Mouse (Mus musculus) midbrain, postnatal 0 days (tissue): ENCODE measurements at regions not wholly inside any gene's neighbourhood (a gene's known extent, or its start where the extent isn't known, plus 50 kb on each side); places are given as distances from the start of the nearest gene placed in this dataset.

Experiments used
- ATAC-seq: fragments of 200-750 bp; cut with Nextera tagmentation; 2 replicates; pipeline ENCODE4 v1.8.0; 2017; ENCODE audit warnings: moderate number of reproducible peaks, mild to moderate bottlenecking, moderate TSS enrichment, moderate library complexity; ENCODE audit not compliant: low FRiP score
- DNase-seq: peaks from one replicate; pipeline ENCODE4 v3.0.0-alpha.2; 2015; ENCODE audit warnings: low spot score
- H3K27ac ChIP-seq: fragments of 300-500 bp; sonication (generic); 2 replicates; pipeline ENCODE4 v1.5.1; 2014; ENCODE audit warnings: low read depth, mild to moderate bottlenecking, low read length, mixed read lengths
- H3K27me3 ChIP-seq: fragments of 300-500 bp; sonication (generic); 2 replicates; pipeline ENCODE4 v1.6.1; 2014; ENCODE audit warnings: low read length, control low read depth, mixed read lengths; ENCODE audit not compliant: insufficient read depth
- H3K36me3 ChIP-seq: fragments of 300-500 bp; sonication (generic); 2 replicates; pipeline ENCODE4 v1.6.1; 2014; ENCODE audit warnings: low read length, control low read depth, mixed read lengths; ENCODE audit not compliant: insufficient read depth
- H3K4me1 ChIP-seq: fragments of 300-500 bp; sonication (generic); 2 replicates; pipeline ENCODE4 v1.6.1; 2014; ENCODE audit warnings: mild to moderate bottlenecking, control low read depth, antibody characterized with exemption, low read length, mixed read lengths; ENCODE audit not compliant: insufficient read depth
- H3K4me2 ChIP-seq: fragments of 300-500 bp; sonication (generic); 2 replicates; pipeline ENCODE4 v1.6.1; 2014; ENCODE audit warnings: low read depth, mild to moderate bottlenecking, low read length, mixed read lengths; ENCODE audit not compliant: poor library complexity, severe bottlenecking
- H3K4me3 ChIP-seq: fragments of 300-500 bp; sonication (generic); 2 replicates; pipeline ENCODE4 v1.5.1; 2014; ENCODE audit warnings: low read depth, mild to moderate bottlenecking, low read length, moderate library complexity
- H3K9ac ChIP-seq: fragments of 300-500 bp; sonication (generic); replicated peaks from 2 replicates; pipeline ENCODE4 v1.6.1; 2014; ENCODE audit warnings: mild to moderate bottlenecking, low read length, moderate library complexity, mixed read lengths; ENCODE audit not compliant: poor library complexity, severe bottlenecking
- H3K9me3 ChIP-seq: fragments of 300-500 bp; sonication (generic); 2 replicates; pipeline ENCODE4 v1.6.1; 2016; ENCODE audit warnings: low read length, control low read depth
- CTCF ChIP-seq: IDR thresholded peaks from 2 replicates; pipeline ENCODE4 v1.5.1; 2016; ENCODE audit warnings: antibody characterized with exemption, mild to moderate bottlenecking
- WGBS: fragments of 180-500 bp; shearing (Covaris S2); extraction: QIAGEN DNeasy Blood & Tissue Kit; methylation state at CpG from one replicate; pipeline ENCODE4 v1.1.7; 2014; 5-methylcytosine and 5-hydroxymethylcytosine counted together

- Histone ChIP-seq H3K9ac (no peak overlapping the region), H3K27me3 (no peaks in the 10 kb centered on the region), H3K4me2 (no peak overlapping the region), H3K4me1 (no peaks in the 10 kb centered on the region), H3K36me3 (no peaks in the 10 kb centered on the region), H3K4me3 (no peak overlapping the region), H3K9me3 (no peaks in the 10 kb centered on the region), H3K27ac (no peak overlapping the region)
- DNase-seq (no peak), ATAC-seq (no peak)
- 43% methylated on average over 1 of the region's 1 CpGs for WGBS
- TF ChIP-seq CTCF, result no peak
Observed at GRCm38 (mm10) chr14:110276192-110276591, 478.8 kb downstream of the Slitrk6 start.

- WGBS, result 79% methylated on average over 2 of the region's 2 CpGs
- Histone ChIP-seq H3K36me3 (no peaks in the 10 kb centered on the region), H3K9me3 (no peaks in the 10 kb centered on the region), H3K4me1 (no peaks in the 10 kb centered on the region), H3K27ac (no peak overlapping the region), H3K4me2 (no peak overlapping the region), H3K27me3 (no peaks in the 10 kb centered on the region), H3K9ac (no peak overlapping the region), H3K4me3 (no peak overlapping the region)
- DNase-seq (no peak), ATAC-seq (no peak)
- TF ChIP-seq CTCF, result no peak
Observed at GRCm38 (mm10) chr14:110271270-110271669, 483.7 kb downstream of the Slitrk6 start.

- no peak for ATAC-seq
- no peak for TF ChIP-seq CTCF
- Histone ChIP-seq H3K36me3 (no peaks in the 10 kb centered on the region), H3K4me2 (no peak overlapping the region), H3K4me1 (no peaks in the 10 kb centered on the region), H3K9me3 (no peaks in the 10 kb centered on the region), H3K27ac (no peak overlapping the region), H3K27me3 (no peaks in the 10 kb centered on the region), H3K9ac (no peak overlapping the region), H3K4me3 (no peak overlapping the region)
- 88% methylated on average over 1 of the region's 1 CpGs for WGBS
- DNase-seq, result no peak
Observed at GRCm38 (mm10) chr14:110244466-110244865, 510.5 kb downstream of the Slitrk6 start.

- TF ChIP-seq CTCF, result no peak
- WGBS, result 91% methylated on average over 2 of the region's 2 CpGs
- H3K27me3 ChIP-seq, result no peaks in the 10 kb centered on the region
- no peaks in the 10 kb centered on the region for H3K4me1 ChIP-seq
- no peak for ATAC-seq
- no peak overlapping the region for H3K27ac ChIP-seq
- H3K4me2 ChIP-seq, result no peak overlapping the region
- H3K9ac ChIP-seq, result no peak overlapping the region
- no peaks in the 10 kb centered on the region for H3K9me3 ChIP-seq
- no peak for DNase-seq
- no peak overlapping the region for H3K4me3 ChIP-seq
- no peaks in the 10 kb centered on the region for H3K36me3 ChIP-seq
Observed at GRCm38 (mm10) chr14:110243549-110243948, 511.4 kb downstream of the Slitrk6 start.

GRCm38 (mm10) chr14:110238800-110239199 is 516.1 kb downstream of the Slitrk6 start:
- TF ChIP-seq CTCF, result no peak
- no peak for ATAC-seq
- WGBS, result 70% methylated on average over 2 of the region's 2 CpGs
- Histone ChIP-seq H3K4me3 (no peak overlapping the region), H3K4me2 (no peak overlapping the region), H3K9ac (no peak overlapping the region), H3K27ac (no peak overlapping the region), H3K36me3 (no peaks in the 10 kb centered on the region), H3K4me1 (no peaks in the 10 kb centered on the region), H3K27me3 (no peaks in the 10 kb centered on the region), H3K9me3 (no peaks in the 10 kb centered on the region)
- no peak for DNase-seq

GRCm38 (mm10) chr14:110224678-110225446 is 530.1 kb downstream of the Slitrk6 start:
- no peak for DNase-seq
- H3K4me3 ChIP-seq, result no peak overlapping the region
- no peak overlapping the region for H3K27ac ChIP-seq
- no peak overlapping the region for H3K4me2 ChIP-seq
- no peaks in the 10 kb centered on the region for H3K9me3 ChIP-seq
- no peak for ATAC-seq
- no peaks in the 10 kb centered on the region for H3K27me3 ChIP-seq
- no peak overlapping the region for H3K9ac ChIP-seq
- TF ChIP-seq CTCF, result no peak
- WGBS, result 67% methylated on average over 6 of the region's 6 CpGs
- H3K4me1 ChIP-seq, result no peaks in the 10 kb centered on the region
- H3K36me3 ChIP-seq, result no peaks in the 10 kb centered on the region
